Mouse (Mus musculus) embryonic facial prominence, embryonic 12.5 days (tissue): Measurements from ENCODE around the gene Rps6ka2. TPM values are rescaled to one million over a fixed set of nuclear protein-coding genes. Genes with fewer than 3 reads are reported as not detected.
A peak's percentile ranks its signal among the peaks of the same experiment; 100 is the strongest.
"Not testable (repeated sequence)": the region's sequence is repeated elsewhere in the genome, so short reads cannot be mapped to it uniquely, and the experiment has no call there.

Experiments used
- ATAC-seq: fragments of 200-750 bp; cut with Nextera tagmentation; 2 replicates; pipeline ENCODE4 v1.8.0; 2017; ENCODE audit not compliant: insufficient number of reproducible peaks, insufficient read depth, low FRiP score, low TSS enrichment
- H3K27ac ChIP-seq: fragments of 300-500 bp; sonication (generic); 2 replicates; pipeline ENCODE4 v1.5.1; 2016; ENCODE audit warnings: mild to moderate bottlenecking
- H3K27me3 ChIP-seq: fragments of 300-500 bp; sonication (generic); 2 replicates; pipeline ENCODE4 v1.6.1; 2016; ENCODE audit warnings: mild to moderate bottlenecking, moderate library complexity
- H3K36me3 ChIP-seq: fragments of 300-500 bp; sonication (generic); 2 replicates; pipeline ENCODE4 v1.6.1; 2016; ENCODE audit warnings: mild to moderate bottlenecking
- H3K4me1 ChIP-seq: fragments of 300-500 bp; sonication (generic); 2 replicates; pipeline ENCODE4 v1.6.1; 2016
- H3K4me2 ChIP-seq: fragments of 300-500 bp; sonication (generic); replicated peaks from 2 replicates; pipeline ENCODE4 v1.6.1; 2016; ENCODE audit warnings: mild to moderate bottlenecking, moderate library complexity
- H3K4me3 ChIP-seq: fragments of 300-500 bp; sonication (generic); 2 replicates; pipeline ENCODE4 v1.5.1; 2016; ENCODE audit warnings: mild to moderate bottlenecking
- H3K9ac ChIP-seq: fragments of 300-500 bp; sonication (generic); 2 replicates; pipeline ENCODE4 v1.6.1; 2016; ENCODE audit warnings: mild to moderate bottlenecking, moderate library complexity
- H3K9me3 ChIP-seq: fragments of 300-500 bp; sonication (generic); 2 replicates; pipeline ENCODE4 v1.6.1; 2016; ENCODE audit warnings: mild to moderate bottlenecking, moderate library complexity
- WGBS: fragments of 180-500 bp; shearing (Covaris S2); methylation state at CpG from one replicate; pipeline ENCODE4 v1.1.7; 2016; 5-methylcytosine and 5-hydroxymethylcytosine counted together
- polyA plus RNA-seq: library from polyadenylated mRNA; unstranded; fragments of >200 nt; fragmentation: Nextera tagmentation; extraction: Ambion mirVana; gene quantifications from 2 replicates; pipeline ENCODE4 v1.2.1, GENCODE M21; 2016

Gene Rps6ka2
- polyA plus RNA-seq, 1 experiment from 2014 or later: 24.8 TPM

GRCm38 (mm10) chr17:7176394-7176793 is 6.5 kb downstream of the Rps6ka2 start:
- 31% methylated on average over 2 of the region's 2 CpGs for WGBS
- Histone ChIP-seq H3K4me3 (no peak overlapping the region), H3K27ac (no peak overlapping the region), H3K27me3 (no peaks in the 10 kb centered on the region), H3K9ac (no peak overlapping the region), H3K9me3 (no peaks in the 10 kb centered on the region), H3K4me1 (peaks cover 20% of the 10 kb centered on the region; the same call in 1 of the 2 replicates), H3K4me2 (no peak overlapping the region), H3K36me3 (no peaks in the 10 kb centered on the region)
- ATAC-seq: no peak

GRCm38 (mm10) chr17:7178196-7178595 is 8.3 kb downstream of the Rps6ka2 start:
- ATAC-seq: no peak
- no peaks in the 10 kb centered on the region for H3K27me3 ChIP-seq
- H3K9ac ChIP-seq: no peak overlapping the region
- H3K4me2 ChIP-seq: no peak overlapping the region
- no peak overlapping the region for H3K4me3 ChIP-seq
- 87% methylated on average over 6 of the region's 6 CpGs for WGBS
- no peaks in the 10 kb centered on the region for H3K36me3 ChIP-seq
- H3K9me3 ChIP-seq: no peaks in the 10 kb centered on the region
- no peak overlapping the region for H3K27ac ChIP-seq
- peaks cover 12% of the 10 kb centered on the region; the same call in 1 of the 2 replicates for H3K4me1 ChIP-seq

GRCm38 (mm10) chr17:7182187-7182586 is 12.3 kb downstream of the Rps6ka2 start:
- 67% methylated on average over 9 of the region's 9 CpGs for WGBS
- no peak overlapping the region for H3K9ac ChIP-seq
- peaks cover 9% of the 10 kb centered on the region; the same call in 1 of the 2 replicates for H3K4me1 ChIP-seq
- no peak for ATAC-seq
- H3K27ac ChIP-seq: no peak overlapping the region
- no peak overlapping the region for H3K4me2 ChIP-seq
- no peaks in the 10 kb centered on the region for H3K27me3 ChIP-seq
- no peaks in the 10 kb centered on the region for H3K36me3 ChIP-seq
- H3K4me3 ChIP-seq: no peak overlapping the region
- no peaks in the 10 kb centered on the region for H3K9me3 ChIP-seq

- H3K4me1 ChIP-seq, H3K36me3 ChIP-seq, H3K9ac ChIP-seq, ATAC-seq, H3K27ac ChIP-seq, H3K9me3 ChIP-seq, H3K4me3 ChIP-seq, H3K27me3 ChIP-seq, H3K4me2 ChIP-seq: not testable (repeated sequence)
- WGBS: 65% methylated on average over 1 of the region's 1 CpGs
Observed at GRCm38 (mm10) chr17:7187037-7187436, 17.1 kb downstream of the Rps6ka2 start.

- Histone ChIP-seq H3K4me3 (no peak overlapping the region), H3K36me3 (no peaks in the 10 kb centered on the region), H3K9me3 (no peaks in the 10 kb centered on the region), H3K9ac (no peak overlapping the region), H3K27ac (no peak overlapping the region), H3K4me1 (peaks cover 2% of the 10 kb centered on the region; the same call in 1 of the 2 replicates), H3K4me2 (no peak overlapping the region), H3K27me3 (no peaks in the 10 kb centered on the region)
- no peak for ATAC-seq
- WGBS: 92% methylated on average over 3 of the region's 3 CpGs
Observed at GRCm38 (mm10) chr17:7189425-7189824, 19.5 kb downstream of the Rps6ka2 start.

- Histone ChIP-seq H3K27ac (no peak overlapping the region), H3K4me2 (no peak overlapping the region), H3K4me1 (no peaks in the 10 kb centered on the region), H3K36me3 (no peaks in the 10 kb centered on the region), H3K27me3 (no peaks in the 10 kb centered on the region), H3K4me3 (no peak overlapping the region), H3K9me3 (no peaks in the 10 kb centered on the region), H3K9ac (no peak overlapping the region)
- ATAC-seq: no peak
- WGBS: 87% methylated on average over 10 of the region's 10 CpGs
Observed at GRCm38 (mm10) chr17:7189975-7190374, 20.1 kb downstream of the Rps6ka2 start.

- H3K4me3 ChIP-seq: no peak overlapping the region
- H3K27me3 ChIP-seq: no peaks in the 10 kb centered on the region
- peaks cover 14% of the 10 kb centered on the region for H3K4me1 ChIP-seq
- no peak overlapping the region for H3K9ac ChIP-seq
- no peak overlapping the region for H3K27ac ChIP-seq
- 87% methylated on average over 7 of the region's 7 CpGs for WGBS
- no peak for ATAC-seq
- H3K4me2 ChIP-seq: no peak overlapping the region
- H3K9me3 ChIP-seq: no peaks in the 10 kb centered on the region
- H3K36me3 ChIP-seq: no peaks in the 10 kb centered on the region
Observed at GRCm38 (mm10) chr17:7194140-7194840, 24.4 kb downstream of the Rps6ka2 start.

GRCm38 (mm10) chr17:7197121-7197925 is 27.4 kb downstream of the Rps6ka2 start:
- H3K36me3 ChIP-seq: no peaks in the 10 kb centered on the region
- H3K9me3 ChIP-seq: no peaks in the 10 kb centered on the region
- H3K4me2 ChIP-seq: no peak overlapping the region
- H3K4me1 ChIP-seq: peaks cover 15% of the 10 kb centered on the region
- WGBS: 71% methylated on average over 9 of the region's 9 CpGs
- H3K27me3 ChIP-seq: no peaks in the 10 kb centered on the region
- ATAC-seq: no peak
- no peak overlapping the region for H3K27ac ChIP-seq
- no peak overlapping the region for H3K9ac ChIP-seq
- no peak overlapping the region for H3K4me3 ChIP-seq

GRCm38 (mm10) chr17:7204771-7205406 is 35.0 kb downstream of the Rps6ka2 start:
- H3K27me3 ChIP-seq: no peaks in the 10 kb centered on the region
- peak overlapping the region; percentile 84 for H3K27ac ChIP-seq
- no peaks in the 10 kb centered on the region for H3K9me3 ChIP-seq
- H3K9ac ChIP-seq: no peak overlapping the region
- WGBS: 24% methylated on average over 11 of the region's 11 CpGs
- H3K4me2 ChIP-seq: peak overlapping the region; percentile 18
- H3K36me3 ChIP-seq: no peaks in the 10 kb centered on the region
- peak; percentile 86 for ATAC-seq
- H3K4me3 ChIP-seq: no peak overlapping the region
- peaks cover 38% of the 10 kb centered on the region for H3K4me1 ChIP-seq

GRCm38 (mm10) chr17:7206434-7207145 is 36.7 kb downstream of the Rps6ka2 start:
- H3K4me3 ChIP-seq: no peak overlapping the region
- no peaks in the 10 kb centered on the region for H3K9me3 ChIP-seq
- no peak overlapping the region for H3K9ac ChIP-seq
- 72% methylated on average over 6 of the region's 6 CpGs for WGBS
- H3K4me1 ChIP-seq: peaks cover 46% of the 10 kb centered on the region
- ATAC-seq: no peak
- no peaks in the 10 kb centered on the region for H3K36me3 ChIP-seq
- H3K27ac ChIP-seq: no peak overlapping the region
- H3K27me3 ChIP-seq: no peaks in the 10 kb centered on the region
- no peak overlapping the region for H3K4me2 ChIP-seq

GRCm38 (mm10) chr17:7210648-7211047 is 40.7 kb downstream of the Rps6ka2 start:
- Histone ChIP-seq H3K27me3 (no peaks in the 10 kb centered on the region), H3K27ac (0 out of 2 replicates have a peak overlapping the region, but pooled peaks have one; percentile 17), H3K9ac (no peak overlapping the region), H3K4me3 (no peak overlapping the region), H3K4me2 (no peak overlapping the region), H3K36me3 (no peaks in the 10 kb centered on the region), H3K4me1 (peaks cover 29% of the 10 kb centered on the region; the same call in 1 of the 2 replicates), H3K9me3 (no peaks in the 10 kb centered on the region)
- 53% methylated on average over 11 of the region's 11 CpGs for WGBS
- ATAC-seq: no peak
